Comparison of ENCODE assay signal across 18 mouse cellular contexts in the genomic region with DNA sequence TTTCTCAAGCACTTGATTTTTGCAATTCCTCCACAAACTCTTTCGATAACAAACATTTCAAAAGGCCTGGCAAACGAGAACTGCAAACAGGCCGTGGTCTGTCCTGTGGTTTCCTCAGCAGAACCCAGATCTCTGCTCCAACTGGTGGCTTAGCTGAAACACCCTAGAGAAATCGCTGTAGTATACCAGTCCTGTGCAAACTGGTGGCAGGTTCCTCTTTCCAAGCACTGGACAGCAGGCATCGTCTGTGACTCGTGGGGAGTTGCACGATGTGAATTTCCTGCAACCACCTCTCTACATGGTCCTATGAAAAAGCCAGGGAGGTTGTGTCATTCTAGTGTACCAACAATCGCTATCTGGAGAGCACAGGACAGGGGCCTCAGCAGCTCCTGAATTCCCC. TPM values are rescaled to one million over a fixed set of nuclear protein-coding genes. Genes with fewer than 3 reads are reported as not detected.
DNase-seq lines count a peak whose midpoint lies in the region; ATAC-seq lines count a peak whose summit lies in the region.
"Had no signal": no experiment of that assay in that cellular context is flagged by ENCODE, and none has a peak within 500 bp of the region (broad histone marks: within the 10 kb centered on the region; RNA-seq: fewer than 3 reads in every experiment).

No protein-coding gene starts in this region.

- H3K4me2 ChIP-seq in midbrain, embryonic 13.5 days (replicated peaks): no peak overlapping the region
- H3K4me2 ChIP-seq in midbrain, embryonic 16.5 days (ENCODE audit: low read length): no peak overlapping the region

- peak; percentile 47 for DNase-seq in lung, postnatal 25 days (ENCODE audit: low spot score)
- DNase-seq in right cerebral cortex, postnatal 10 days (ENCODE audit: low spot score in 2 of 2): no peak
- no peak for DNase-seq in left cerebral cortex, adult 8-10 months (ENCODE audit: low spot score in 2 of 2)
- DNase-seq: adrenal gland, postnatal 10 days; cerebellum, postnatal 10 days; kidney, adult 8-10 months; kidney, postnatal 36 days; thymus, adult 18-20 months had no signal

- peaks cover 32% of the 10 kb centered on the region for H3K4me1 ChIP-seq in midbrain, embryonic 13.5 days (replicated peaks)
- peaks cover 19% of the 10 kb centered on the region for H3K4me1 ChIP-seq in midbrain, embryonic 16.5 days (ENCODE audit: control insufficient read depth, insufficient read depth, low read length)

- WGBS in midbrain, embryonic 13.5 days: 90% methylated on average over 8 of the region's 8 CpGs
- WGBS in midbrain, embryonic 16.5 days: 88% methylated on average over 8 of the region's 8 CpGs

- no peaks in the 10 kb centered on the region for H3K27me3 ChIP-seq in midbrain, embryonic 13.5 days
- no peaks in the 10 kb centered on the region for H3K27me3 ChIP-seq in midbrain, embryonic 16.5 days (ENCODE audit: control insufficient read depth, insufficient read depth, low read depth, low read length)

- ATAC-seq in midbrain, embryonic 13.5 days: no peak
- no peak for ATAC-seq in midbrain, embryonic 16.5 days
- peak; percentile 89 for ATAC-seq in granulocyte monocyte progenitor cell, adult 5-6 weeks (replicated peaks; ENCODE audit: poor library complexity, severe bottlenecking)
- ATAC-seq in neutrophil, adult 5-6 weeks (ENCODE audit: extremely low read depth, insufficient number of reproducible peaks, low FRiP score, poor library complexity, severe bottlenecking): peak; percentile 39; the same call in 1 of the 2 replicates

- H3K9me3 ChIP-seq in midbrain, embryonic 13.5 days: 0 out of 2 replicates have a peak, but pooled peaks cover 2% of the 10 kb centered on the region
- H3K9me3 ChIP-seq in midbrain, embryonic 16.5 days (replicated peaks; ENCODE audit: control insufficient read depth, low read length, poor library complexity, severe bottlenecking): no peaks in the 10 kb centered on the region
- H3K9me3 ChIP-seq: G1E had no signal

- H3K36me3 ChIP-seq in midbrain, embryonic 13.5 days: no peaks in the 10 kb centered on the region
- no peaks in the 10 kb centered on the region for H3K36me3 ChIP-seq in midbrain, embryonic 16.5 days (ENCODE audit: control insufficient read depth, insufficient read depth, low read length)
- H3K36me3 ChIP-seq: G1E had no signal

- no peak overlapping the region for H3K9ac ChIP-seq in midbrain, embryonic 13.5 days (replicated peaks)
- no peak overlapping the region for H3K9ac ChIP-seq in midbrain, embryonic 16.5 days (ENCODE audit: low read depth, low read length)

- no peak overlapping the region for H3K4me3 ChIP-seq in midbrain, embryonic 13.5 days (replicated peaks)
- no peak overlapping the region for H3K4me3 ChIP-seq in midbrain, embryonic 16.5 days (ENCODE audit: low read depth, low read length)

- peak overlapping the region; percentile 88 for H3K27ac ChIP-seq in midbrain, embryonic 13.5 days
- H3K27ac ChIP-seq in midbrain, embryonic 16.5 days (ENCODE audit: low read length): no peak overlapping the region

RNA-seq across cellular contexts. Expression of a gene that starts 7.4 kb away (rescaled TPM):
- not detected in 2 replicates for polyA plus RNA-seq in midbrain, embryonic 13.5 days (2015; fragmentation: Nextera tagmentation; extraction: Ambion mirVana)
- polyA plus RNA-seq in midbrain, embryonic 16.5 days (2015; fragmentation: Nextera tagmentation; extraction: Ambion mirVana): not detected in 2 replicates
- 24.9 and 61.5 TPM in 2 replicates for total RNA-seq in granulocyte monocyte progenitor cell, adult 5-6 weeks (2014; fragmentation: Nextera tagmentation)
- total RNA-seq in granulocyte monocyte progenitor cell, adult 5-6 weeks (2017): 30.0 and 32.4 TPM in 2 replicates
- not detected in 2 replicates for total RNA-seq in neutrophil, adult 5-6 weeks (2017)
- total RNA-seq in left cerebral cortex, adult 8-10 months (2022): not detected
- total RNA-seq: G1E; gastrocnemius, adult 8-10 months; heart, adult 8-10 months; layer of hippocampus, postnatal 25 days had no signal
- polyA plus RNA-seq: G1E; heart, postnatal 0 days; small intestine, adult 2 months had no signal

Comparison
In these comparisons a context has a peak if more than half of its experiments do, and no peak if none do; other contexts are left out.
1. ATAC-seq: peak in granulocyte monocyte progenitor cell, adult 5-6 weeks (single experiment) and neutrophil, adult 5-6 weeks (single experiment); none in midbrain, embryonic 13.5 days (single experiment) and midbrain, embryonic 16.5 days (single experiment).
2. RNA of a gene that starts 7.4 kb away (total RNA-seq): 24.9 to 61.5 TPM in granulocyte monocyte progenitor cell, adult 5-6 weeks; not detected in neutrophil, adult 5-6 weeks and not detected in left cerebral cortex, adult 8-10 months; every median in the first group is over 10 times any median in the second.